Mouse (Mus musculus) thymus, adult 2 months (tissue): ENCODE results near the gene Ctps. TPM values are rescaled to one million over a fixed set of nuclear protein-coding genes. Genes with fewer than 3 reads are reported as not detected.

Experiments
- DNase-seq: peaks from one replicate; pipeline ENCODE4 v3.0.0; 2021
- H3K27ac ChIP-seq: fragments of 200-500 bp; 2 replicates; pipeline ENCODE4 v1.5.1; 2012; ENCODE audit warnings: low read length, control low read depth; ENCODE audit not compliant: control insufficient read depth, insufficient read depth
- H3K27me3 ChIP-seq: fragments of 200-500 bp; 2 replicates; pipeline ENCODE4 v1.6.1; 2012; ENCODE audit warnings: mild to moderate bottlenecking, low read length, moderate library complexity, mixed read lengths; ENCODE audit not compliant: control insufficient read depth, insufficient read depth
- H3K36me3 ChIP-seq: fragments of 200-500 bp; 2 replicates; pipeline ENCODE4 v1.6.1; 2012; ENCODE audit warnings: mild to moderate bottlenecking, low read length, moderate library complexity; ENCODE audit not compliant: control insufficient read depth, insufficient read depth
- H3K4me1 ChIP-seq: fragments of 200-500 bp; replicated peaks from 2 replicates; pipeline ENCODE4 v1.6.1; 2012; ENCODE audit warnings: low read length; ENCODE audit not compliant: control insufficient read depth, insufficient read depth
- H3K4me3 ChIP-seq: fragments of 200-500 bp; 2 replicates; pipeline ENCODE4 v1.5.1; 2012; ENCODE audit warnings: mild to moderate bottlenecking, low read length, control low read depth, moderate library complexity; ENCODE audit not compliant: control insufficient read depth, insufficient read depth
- CTCF ChIP-seq: fragments of 200-500 bp; IDR thresholded peaks from 2 replicates; pipeline ENCODE4 v1.5.1; 2012; ENCODE audit warnings: mild to moderate bottlenecking, control low read depth, low read length, moderate library complexity, borderline replicate concordance; ENCODE audit not compliant: control insufficient read depth, poor library complexity, insufficient read depth; ENCODE audit errors: extremely low read depth
- POLR2A ChIP-seq: fragments of 200-500 bp; IDR thresholded peaks from 2 replicates; pipeline ENCODE4 v1.6.1; 2012; ENCODE audit warnings: mild to moderate bottlenecking, low read length, control low read depth, moderate library complexity; ENCODE audit not compliant: control insufficient read depth, poor library complexity, insufficient read depth; ENCODE audit errors: extremely low read depth
- WGBS: fragments of 180-500 bp; shearing (Covaris S2); methylation state at CpG from one replicate; pipeline ENCODE4 v1.1.7; 2018; 5-methylcytosine and 5-hydroxymethylcytosine counted together
- polyA plus RNA-seq: library from polyadenylated mRNA; depleted of rRNA; stranded (reverse); fragments of >200 nt; gene quantifications from 2 replicates; pipeline ENCODE4 v1.2.3, GENCODE M21; 2012

Gene Ctps
- polyA plus RNA-seq, 1 experiment: 13.8 TPM

GRCm38 (mm10) chr4:120556592-120556991, 13.5 kb downstream of the Ctps start:
- TF ChIP-seq CTCF (no peak), POLR2A (no peak)
- no peak for DNase-seq
- Histone ChIP-seq H3K4me1 (no peaks in the 10 kb centered on the region), H3K4me3 (no peak overlapping the region), H3K36me3 (peaks cover 58% of the 10 kb centered on the region), H3K27me3 (no peaks in the 10 kb centered on the region), H3K27ac (no peak overlapping the region)
- WGBS: 96% methylated on average over 6 of the region's 6 CpGs

DNA sequence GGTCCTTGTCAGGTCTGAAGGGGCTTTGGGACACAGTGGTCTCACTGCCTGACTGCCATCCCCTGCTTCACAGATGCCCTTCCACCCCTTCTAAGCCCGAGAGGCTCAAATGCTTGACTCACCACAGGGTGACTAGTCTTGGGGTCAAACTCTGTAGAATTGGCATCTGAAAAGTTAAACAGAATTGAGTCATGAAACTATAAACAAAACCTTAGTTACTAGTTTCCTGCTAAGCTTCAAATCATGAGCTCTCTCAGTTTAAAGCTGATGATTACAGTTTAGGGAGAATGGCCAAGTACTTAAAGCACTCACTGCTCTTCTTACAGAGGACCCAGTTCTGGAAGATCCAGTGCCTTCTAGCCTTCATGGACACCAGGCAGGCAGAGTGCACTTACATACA, 25.2 kb downstream of the Ctps start:
- Histone ChIP-seq H3K27ac (no peak overlapping the region), H3K36me3 (peaks cover 57% of the 10 kb centered on the region), H3K4me3 (no peak overlapping the region), H3K27me3 (no peaks in the 10 kb centered on the region), H3K4me1 (no peaks in the 10 kb centered on the region)
- DNase-seq: no peak
- WGBS: 90% methylated on average over 1 of the region's 1 CpGs
- TF ChIP-seq POLR2A (no peak), CTCF (no peak)

DNA sequence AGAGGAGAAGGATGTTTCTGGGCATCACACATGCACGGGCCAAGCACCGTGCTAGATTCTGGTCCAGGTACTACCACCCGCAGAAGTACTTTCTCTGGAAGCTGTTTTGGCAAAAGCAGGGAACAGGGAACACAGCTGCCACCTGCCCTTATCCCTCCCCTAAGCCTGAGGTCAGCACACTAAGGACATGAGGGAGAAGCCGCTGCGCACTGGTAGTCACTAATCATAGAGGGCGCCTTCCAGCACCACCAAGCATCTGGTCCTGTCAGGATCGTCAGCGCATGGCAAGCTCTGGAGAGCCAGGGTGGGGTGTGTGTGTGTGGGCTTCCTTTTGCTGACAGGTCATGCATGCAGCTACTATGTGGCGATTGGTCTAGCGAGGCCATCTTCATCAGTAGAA, 31.4 kb downstream of the Ctps start:
- 98% methylated on average over 10 of the region's 10 CpGs for WGBS
- Histone ChIP-seq H3K27me3 (no peaks in the 10 kb centered on the region), H3K27ac (no peak overlapping the region), H3K4me1 (no peaks in the 10 kb centered on the region), H3K4me3 (no peak overlapping the region), H3K36me3 (peaks cover 25% of the 10 kb centered on the region)
- no peak for DNase-seq
- TF ChIP-seq CTCF: no peak
- TF ChIP-seq POLR2A: no peak

DNA sequence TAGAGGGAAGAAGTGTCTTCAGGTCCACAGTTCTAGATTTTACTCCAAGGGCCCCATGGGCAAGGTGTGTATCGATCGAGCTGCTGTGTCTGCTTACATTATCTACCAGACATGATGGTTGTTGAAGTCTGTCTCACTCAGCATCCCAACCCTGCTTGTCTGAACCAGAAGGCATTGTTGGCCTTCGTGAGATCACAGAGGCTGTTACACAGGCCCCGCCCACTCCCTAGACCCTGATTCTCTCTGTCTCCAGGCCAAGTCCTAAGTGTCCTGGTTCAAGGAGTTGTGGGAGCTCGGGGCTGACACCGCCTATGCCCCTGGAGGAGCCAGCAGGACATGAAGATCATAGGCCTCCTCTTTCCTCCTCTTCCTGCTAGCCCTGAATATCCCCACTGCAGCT, 38.1 kb downstream of the Ctps start, which contains the start of gene Slfnl1:
TSS of gene Slfnl1 (plus strand) at position 246 of the 400 bp plus-strand sequence.
- DNase-seq: no peak
- no peaks in the 10 kb centered on the region for H3K4me1 ChIP-seq
- WGBS: 94% methylated on average over 6 of the region's 6 CpGs
- H3K36me3 ChIP-seq: peaks cover 18% of the 10 kb centered on the region
- TF ChIP-seq CTCF: no peak
- no peak for TF ChIP-seq POLR2A
- H3K4me3 ChIP-seq: no peak within 1 kb of the TSS
- no peak within 1 kb of the TSS for H3K27ac ChIP-seq
- no peaks in the 10 kb centered on the region for H3K27me3 ChIP-seq

- no peak overlapping the region for H3K4me3 ChIP-seq
- no peak for DNase-seq
- H3K27me3 ChIP-seq: no peaks in the 10 kb centered on the region
- 96% methylated on average over 9 of the region's 9 CpGs for WGBS
- TF ChIP-seq CTCF: no peak
- no peak for TF ChIP-seq POLR2A
- no peak overlapping the region for H3K27ac ChIP-seq
- H3K4me1 ChIP-seq: no peaks in the 10 kb centered on the region
- H3K36me3 ChIP-seq: peaks cover 26% of the 10 kb centered on the region
These were observed 41.9 kb downstream of the Ctps start for GRCm38 (mm10) chr4:120528171-120528570.

DNA sequence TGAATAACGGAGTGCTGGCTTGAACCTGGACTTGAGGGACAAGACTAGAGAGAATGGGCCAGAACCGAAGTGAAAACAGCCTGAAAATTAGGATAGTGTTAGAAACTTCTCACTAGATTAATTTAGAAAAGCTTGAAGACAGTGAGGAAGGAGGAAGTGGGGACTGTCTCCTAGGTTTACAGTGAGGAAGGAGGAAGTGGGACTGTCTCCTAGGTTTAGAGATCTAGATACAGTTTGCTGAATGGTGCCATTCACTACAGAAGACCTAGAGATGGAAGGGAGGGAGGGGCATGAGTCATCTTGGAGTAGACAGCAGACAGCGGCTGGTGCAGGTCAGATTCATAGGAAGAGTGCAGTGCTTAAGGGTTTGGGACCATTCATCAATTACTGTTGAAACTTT, 47.0 kb downstream of the Ctps start:
- Histone ChIP-seq H3K4me3 (no peak overlapping the region), H3K27ac (no peak overlapping the region), H3K36me3 (peaks cover 29% of the 10 kb centered on the region), H3K27me3 (no peaks in the 10 kb centered on the region), H3K4me1 (no peaks in the 10 kb centered on the region)
- no peak for DNase-seq
- no peak for TF ChIP-seq POLR2A
- no peak for TF ChIP-seq CTCF
- WGBS: 92% methylated on average over 3 of the region's 3 CpGs

DNA sequence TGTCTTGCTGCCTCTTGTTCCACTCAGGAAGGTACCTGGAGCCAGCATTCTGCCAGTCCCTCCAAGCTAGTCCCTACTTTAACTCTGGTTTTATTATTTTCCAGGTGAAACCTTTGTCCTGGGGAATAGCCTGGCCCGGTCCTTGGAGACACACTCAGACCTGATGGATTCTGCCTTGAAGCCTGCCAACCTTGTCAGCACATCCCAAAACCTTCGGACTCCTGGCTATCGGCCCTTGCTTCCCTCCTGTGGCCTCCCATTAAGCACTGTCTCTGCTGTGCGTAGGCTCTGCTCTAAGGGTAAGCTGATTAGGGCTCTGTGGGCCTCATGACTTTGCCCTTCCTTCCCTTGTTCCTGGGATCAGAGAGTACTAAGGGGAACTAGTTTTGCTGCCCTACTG, 47.7 kb downstream of the Ctps start:
- peaks cover 28% of the 10 kb centered on the region for H3K36me3 ChIP-seq
- DNase-seq: no peak
- H3K27me3 ChIP-seq: no peaks in the 10 kb centered on the region
- TF ChIP-seq POLR2A (no peak), CTCF (no peak)
- WGBS: 96% methylated on average over 4 of the region's 4 CpGs
- no peaks in the 10 kb centered on the region for H3K4me1 ChIP-seq
- H3K4me3 ChIP-seq: no peak overlapping the region
- no peak overlapping the region for H3K27ac ChIP-seq
